Mouse (Mus musculus): ENCODE data around the gene Rab11fip4.

DNA sequence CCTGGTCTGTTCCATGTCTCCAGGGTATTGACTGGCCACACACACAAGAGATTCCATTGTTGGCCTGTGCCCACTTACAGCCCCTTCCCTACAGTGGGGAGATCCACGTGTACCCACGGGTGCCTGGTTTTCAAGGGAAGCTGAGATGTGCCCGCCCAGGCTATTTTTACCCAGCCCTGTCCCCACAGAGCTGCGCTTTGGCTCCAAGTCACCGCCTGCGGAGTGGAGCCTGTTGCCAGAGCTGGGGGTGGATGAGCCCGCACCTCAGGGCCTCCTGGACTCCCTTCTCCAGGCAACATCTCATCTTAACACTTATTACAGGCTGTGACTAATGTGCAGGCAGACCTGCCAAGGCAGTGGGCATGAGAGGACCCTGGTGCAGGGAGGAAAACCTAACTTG is 83.6 kb downstream of the Rab11fip4 start:
- TF ChIP-seq MYOD1 (IDR thresholded peaks at IDR 0.05; ENCODE audit: control insufficient read depth, insufficient read length, low read depth) (no peak), CTCF (IDR thresholded peaks at IDR 0.05; ENCODE audit: control insufficient read depth, insufficient read depth, insufficient read length) (no peak), USF1 (IDR thresholded peaks at IDR 0.05; ENCODE audit: low read depth) (no peak), MAX (IDR thresholded peaks at IDR 0.05) (no peak), CEBPB (IDR thresholded peaks at IDR 0.05; ENCODE audit: low read depth) (no peak)

Measured in C2C12 (cell line).